Mouse (Mus musculus): ENCODE data around the gene Pcbp3. TPM values are rescaled to one million over a fixed set of nuclear protein-coding genes. Genes with fewer than 3 reads are reported as not detected.

Pcbp3 gene
- total and polyA plus RNA-seq, 3 experiments, result not detected

DNA sequence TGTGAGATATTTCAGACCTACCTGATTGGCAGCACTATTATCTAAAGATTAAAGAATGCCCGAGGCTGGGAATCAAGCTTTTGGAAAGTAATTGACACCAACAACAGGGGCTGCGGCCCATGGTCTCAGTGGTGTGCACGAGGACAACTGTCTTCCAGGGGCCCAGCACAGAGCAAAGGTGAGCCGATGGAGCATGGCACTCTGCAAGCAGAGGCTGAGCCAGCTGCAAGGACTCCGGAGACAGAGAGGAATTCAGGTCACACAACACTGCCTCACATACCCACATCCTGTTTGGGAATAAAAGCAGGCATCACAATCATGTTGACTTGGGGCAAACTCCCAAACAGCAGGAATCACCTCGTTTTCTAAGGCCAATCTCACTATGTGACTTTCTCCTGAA, 5.5 kb downstream of the Pcbp3 start:
- Histone ChIP-seq H3K79me2 (replicated peaks; ENCODE audit: control insufficient read depth, extremely low read depth, insufficient read depth, poor library complexity, severe bottlenecking) (no peaks in the 10 kb centered on the region), H3K27ac (ENCODE audit: insufficient read depth, low read depth) (no peak overlapping the region), H3K36me3 (replicated peaks in 1 of 2; ENCODE audit: control insufficient read depth in 1 of 2, insufficient read depth in 1 of 2, low read length in 1 of 2) (no peaks in the 10 kb centered on the region), H3K27me3 (replicated peaks) (peaks cover 48% of the 10 kb centered on the region), H3K4me2 (ENCODE audit: insufficient read depth, low read depth, poor library complexity, severe bottlenecking) (no peak overlapping the region), H3K4me1 (ENCODE audit: control insufficient read depth in 1 of 2, insufficient read depth in 2 of 2) (no peaks in the 10 kb centered on the region), H3K9ac (ENCODE audit: insufficient read depth, low read depth) (no peak overlapping the region), H3K9me3 (replicated peaks; ENCODE audit: low read length) (no peaks in the 10 kb centered on the region), H3K4me3 (replicated peaks in 1 of 3; ENCODE audit: low read depth in 2 of 3, low read length in 2 of 3, poor library complexity in 1 of 3) (no peak overlapping the region)
- dilution Hi-C loops (cut with MboI; ENCODE audit: extremely low pct_ligation_motif_present, extremely low pct_unique_long_range_greater_than_20kb, low sequenced_read_pairs) (no loop called here), in situ Hi-C loops (cut with MboI; ENCODE audit: low pct_ligation_motif_present, low pct_unique_long_range_greater_than_20kb, low sequenced_read_pairs) (no loop called here)
- TF ChIP-seq RCOR1 (conservative IDR thresholded peaks at IDR 0.05; ENCODE audit: low read depth, low read length) (no peak), ELF1 (IDR thresholded peaks at IDR 0.05; ENCODE audit: low read depth, low read length) (no peak), ZNF384 (IDR thresholded peaks at IDR 0.05; ENCODE audit: low read depth, low read length) (no peak), ZMIZ1 (IDR thresholded peaks at IDR 0.05; ENCODE audit: low read depth, low read length) (no peak), KAT2A (IDR thresholded peaks at IDR 0.05; ENCODE audit: insufficient replicate concordance, low read length) (no peak), ZKSCAN1 (IDR thresholded peaks at IDR 0.05; ENCODE audit: borderline replicate concordance, low read depth, low read length) (no peak), USF1 (IDR thresholded peaks at IDR 0.05; ENCODE audit: low read depth, low read length) (no peak), ZC3H11A (IDR thresholded peaks at IDR 0.05; ENCODE audit: low read depth, low read length) (no peak), MAX (IDR thresholded peaks at IDR 0.05; ENCODE audit: low read length) (no peak)
- DNase-seq (ENCODE audit: extremely low read depth), result no peak

DNA sequence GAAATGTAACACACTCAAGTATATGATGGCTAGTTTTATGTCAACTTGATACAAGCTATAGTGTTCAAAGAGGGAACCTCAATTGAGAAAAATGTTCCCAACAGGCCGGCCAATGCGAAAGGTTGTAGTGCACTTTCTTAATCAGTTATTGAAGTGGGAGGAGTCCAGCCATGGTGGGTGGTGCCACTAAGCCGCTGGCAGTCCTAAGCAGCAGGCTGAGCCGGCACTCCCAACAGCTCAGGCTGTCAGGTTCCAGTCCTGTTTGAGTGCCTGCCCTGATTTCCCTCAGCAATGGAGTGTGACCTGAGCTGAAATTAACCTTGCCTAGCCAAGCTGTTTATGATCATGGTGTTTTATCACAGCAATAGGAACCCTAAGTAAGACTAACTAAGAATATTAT, 20.6 kb downstream of the Pcbp3 start:
- Histone ChIP-seq H3K4me1 (ENCODE audit: control insufficient read depth in 1 of 2, insufficient read depth in 2 of 2) (no peaks in the 10 kb centered on the region), H3K9me3 (replicated peaks; ENCODE audit: low read length) (no peaks in the 10 kb centered on the region), H3K9ac (ENCODE audit: insufficient read depth, low read depth) (no peak overlapping the region), H3K4me3 (replicated peaks in 1 of 3; ENCODE audit: low read depth in 2 of 3, low read length in 2 of 3, poor library complexity in 1 of 3) (no peak overlapping the region), H3K36me3 (replicated peaks in 1 of 2; ENCODE audit: control insufficient read depth in 1 of 2, insufficient read depth in 1 of 2, low read length in 1 of 2) (no peaks in the 10 kb centered on the region), H3K79me2 (replicated peaks; ENCODE audit: control insufficient read depth, extremely low read depth, insufficient read depth, poor library complexity, severe bottlenecking) (no peaks in the 10 kb centered on the region), H3K4me2 (ENCODE audit: insufficient read depth, low read depth, poor library complexity, severe bottlenecking) (no peak overlapping the region), H3K27me3 (replicated peaks) (peaks cover 69% of the 10 kb centered on the region), H3K27ac (ENCODE audit: insufficient read depth, low read depth) (no peak overlapping the region)
- in situ Hi-C loops (cut with MboI; ENCODE audit: low pct_ligation_motif_present, low pct_unique_long_range_greater_than_20kb, low sequenced_read_pairs) (no loop called here), dilution Hi-C loops (cut with MboI; ENCODE audit: extremely low pct_ligation_motif_present, extremely low pct_unique_long_range_greater_than_20kb, low sequenced_read_pairs) (no loop called here)
- no peak for DNase-seq (ENCODE audit: extremely low read depth)
- TF ChIP-seq MAFK (IDR thresholded peaks at IDR 0.05; ENCODE audit: insufficient replicate concordance, low read length) (no peak), MXI1 (IDR thresholded peaks at IDR 0.05; ENCODE audit: low read depth, low read length) (no peak), ZC3H11A (IDR thresholded peaks at IDR 0.05; ENCODE audit: low read depth, low read length) (no peak), CTCF (conservative IDR thresholded peaks at IDR 0.05 in 1 of 2, IDR thresholded peaks at IDR 0.05 in 1 of 2; ENCODE audit: low read depth in 2 of 2, low read length in 2 of 2) (no peak)

DNA sequence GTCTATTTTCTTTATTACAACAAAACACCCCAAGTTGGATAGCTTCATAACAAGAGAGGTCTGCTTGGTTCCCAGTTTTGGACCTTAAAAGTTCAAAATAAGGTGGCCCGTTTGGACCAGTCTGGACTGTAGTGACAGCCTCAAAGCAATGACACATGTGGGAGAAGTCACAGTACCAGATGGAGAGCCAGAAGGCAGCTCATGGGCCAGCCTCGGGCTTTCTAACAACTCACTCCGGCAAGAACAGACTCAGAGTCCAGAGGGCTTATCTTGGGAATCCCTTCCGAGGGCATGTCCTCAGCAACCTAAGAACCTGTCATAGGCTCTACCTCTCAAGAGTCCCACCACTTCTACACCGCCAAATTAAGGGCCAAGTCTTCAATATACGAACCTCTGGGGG, 24.9 kb downstream of the Pcbp3 start:
- TF ChIP-seq UBTF (IDR thresholded peaks at IDR 0.05; ENCODE audit: low read depth, low read length), result no peak
- no peaks in the 10 kb centered on the region for H3K4me1 ChIP-seq (ENCODE audit: control insufficient read depth in 1 of 2, insufficient read depth in 2 of 2)
- H3K36me3 ChIP-seq (replicated peaks in 1 of 2; ENCODE audit: control insufficient read depth in 1 of 2, insufficient read depth in 1 of 2, low read length in 1 of 2), result no peaks in the 10 kb centered on the region
- H3K9me3 ChIP-seq (replicated peaks; ENCODE audit: low read length), result no peaks in the 10 kb centered on the region
- H3K4me3 ChIP-seq (replicated peaks in 1 of 3; ENCODE audit: low read depth in 2 of 3, low read length in 2 of 3, poor library complexity in 1 of 3), result no peak overlapping the region
- no peak overlapping the region for H3K4me2 ChIP-seq (ENCODE audit: insufficient read depth, low read depth, poor library complexity, severe bottlenecking)
- in situ Hi-C loops (cut with MboI; ENCODE audit: low pct_ligation_motif_present, low pct_unique_long_range_greater_than_20kb, low sequenced_read_pairs) (no loop called here), dilution Hi-C loops (cut with MboI; ENCODE audit: extremely low pct_ligation_motif_present, extremely low pct_unique_long_range_greater_than_20kb, low sequenced_read_pairs) (no loop called here)
- DNase-seq (ENCODE audit: extremely low read depth), result no peak
- H3K79me2 ChIP-seq (replicated peaks; ENCODE audit: control insufficient read depth, extremely low read depth, insufficient read depth, poor library complexity, severe bottlenecking), result no peaks in the 10 kb centered on the region
- H3K9ac ChIP-seq (ENCODE audit: insufficient read depth, low read depth), result no peak overlapping the region
- no peak overlapping the region for H3K27ac ChIP-seq (ENCODE audit: insufficient read depth, low read depth)
- H3K27me3 ChIP-seq (replicated peaks), result peaks cover 65% of the 10 kb centered on the region

Data from CH12.LX (cell line).